Mouse (Mus musculus) CH12.LX (cell line): ENCODE results near the gene Phb.

ENCODE experiments used
- CTCF ChIP-seq, 2 experiments: IDR thresholded peaks in 1 of 2; conservative IDR thresholded peaks in 1 of 2; 2 replicates each; pipeline ENCODE4 v1.5.1; 2011 to 2012; ENCODE audit warnings: low read depth in 2 of 2, low read length in 2 of 2, improper control_type of control experiment in 1 of 2, inconsistent platforms in 1 of 2, mild to moderate bottlenecking in 1 of 2, moderate library complexity in 1 of 2
- ETS1 ChIP-seq: conservative IDR thresholded peaks from 2 replicates; pipeline ENCODE4 v1.6.1; 2012; ENCODE audit warnings: low read depth, mild to moderate bottlenecking, inconsistent platforms, low read length, improper control_type of control experiment, moderate library complexity
- HCFC1 ChIP-seq: IDR thresholded peaks from 2 replicates; pipeline ENCODE4 v1.6.1; 2012; ENCODE audit warnings: low read depth, mild to moderate bottlenecking, inconsistent platforms, low read length, improper control_type of control experiment
- JUN ChIP-seq: IDR thresholded peaks from 2 replicates; pipeline ENCODE4 v1.6.1; 2011; ENCODE audit warnings: low read depth, mild to moderate bottlenecking, low read length, improper control_type of control experiment, moderate library complexity; ENCODE audit not compliant: insufficient read depth
- JUND ChIP-seq: conservative IDR thresholded peaks from 2 replicates; pipeline ENCODE4 v1.6.1; 2011; ENCODE audit warnings: low read depth, low read length, improper control_type of control experiment
- MAFK ChIP-seq: IDR thresholded peaks from 2 replicates; pipeline ENCODE4 v1.6.1; 2011; ENCODE audit warnings: low read length, improper control_type of control experiment; ENCODE audit not compliant: insufficient replicate concordance
- MAX ChIP-seq: IDR thresholded peaks from 2 replicates; pipeline ENCODE4 v1.6.1; 2011; ENCODE audit warnings: low read length, improper control_type of control experiment
- MAZ ChIP-seq: IDR thresholded peaks from 2 replicates; pipeline ENCODE4 v1.6.1; 2012; ENCODE audit warnings: low read depth, mild to moderate bottlenecking, inconsistent platforms, low read length, improper control_type of control experiment, moderate library complexity
- NRF1 ChIP-seq: IDR thresholded peaks from 2 replicates; pipeline ENCODE4 v1.6.1; 2014; ENCODE audit warnings: low read depth, mild to moderate bottlenecking, inconsistent platforms, low read length, improper control_type of control experiment, moderate library complexity
- POLR2A ChIP-seq: IDR thresholded peaks from 2 replicates; pipeline ENCODE4 v1.6.1; 2011; ENCODE audit warnings: low read depth, mild to moderate bottlenecking, improper control_type of control experiment, low read length
- TBP ChIP-seq: conservative IDR thresholded peaks from 2 replicates; pipeline ENCODE4 v1.6.1; 2011; ENCODE audit warnings: low read depth, low read length, improper control_type of control experiment
- USF1 ChIP-seq: IDR thresholded peaks from 2 replicates; pipeline ENCODE4 v1.6.1; 2014; ENCODE audit warnings: low read depth, mild to moderate bottlenecking, inconsistent platforms, low read length, improper control_type of control experiment

- TF ChIP-seq CTCF (conservative IDR thresholded peaks at IDR 0.05 in 1 of 2, IDR thresholded peaks at IDR 0.05 in 1 of 2; ENCODE audit: low read depth in 2 of 2, low read length in 2 of 2) = no peak
- TF ChIP-seq JUN = no peak
- no peak for TF ChIP-seq MAFK
- TF ChIP-seq MAX = no peak
- TF ChIP-seq POLR2A = no peak
- no peak for TF ChIP-seq MAZ
- no peak for TF ChIP-seq TBP
- TF ChIP-seq NRF1 = no peak
- no peak for TF ChIP-seq ETS1
- TF ChIP-seq USF1 = no peak
- no peak for TF ChIP-seq HCFC1
- TF ChIP-seq JUND = no peak
These were observed 57.7 kb downstream of the Phb start for GRCm38 (mm10) chr11:95724466-95724865.
